Mouse (Mus musculus) forebrain, embryonic 12.5 days (tissue): ENCODE measurements around the gene Tll1. TPM values are rescaled to one million over a fixed set of nuclear protein-coding genes. Genes with fewer than 3 reads are reported as not detected.

Source experiments
- ATAC-seq: fragments of 200-750 bp; cut with Nextera tagmentation; 2 replicates; pipeline ENCODE4 v1.8.0; 2017; ENCODE audit warnings: moderate TSS enrichment; ENCODE audit not compliant: low FRiP score
- H3K27ac ChIP-seq: fragments of 300-500 bp; sonication (generic); 2 replicates; pipeline ENCODE4 v1.5.1; 2016; ENCODE audit warnings: mild to moderate bottlenecking
- H3K27me3 ChIP-seq: fragments of 300-500 bp; sonication (generic); 2 replicates; pipeline ENCODE4 v1.6.1; 2016; ENCODE audit warnings: mild to moderate bottlenecking
- H3K36me3 ChIP-seq: fragments of 300-500 bp; sonication (generic); replicated peaks from 2 replicates; pipeline ENCODE4 v1.6.1; 2016; ENCODE audit warnings: mild to moderate bottlenecking
- H3K4me1 ChIP-seq: fragments of 300-500 bp; sonication (generic); 2 replicates; pipeline ENCODE4 v1.6.1; 2016
- H3K4me2 ChIP-seq: fragments of 300-500 bp; sonication (generic); 2 replicates; pipeline ENCODE4 v1.6.1; 2016; ENCODE audit warnings: mild to moderate bottlenecking, moderate library complexity
- H3K4me3 ChIP-seq: fragments of 300-500 bp; sonication (generic); replicated peaks from 2 replicates; pipeline ENCODE4 v1.5.1; 2016; ENCODE audit warnings: mild to moderate bottlenecking
- H3K9ac ChIP-seq: fragments of 300-500 bp; sonication (generic); 2 replicates; pipeline ENCODE4 v1.6.1; 2016; ENCODE audit warnings: mild to moderate bottlenecking
- H3K9me3 ChIP-seq: fragments of 300-500 bp; sonication (generic); 2 replicates; pipeline ENCODE4 v1.6.1; 2016
- WGBS: fragments of 180-500 bp; shearing (Covaris S2); methylation state at CpG from one replicate; pipeline ENCODE4 v1.1.7; 2016; 5-methylcytosine and 5-hydroxymethylcytosine counted together
- polyA plus RNA-seq: library from polyadenylated mRNA; unstranded; fragments of >200 nt; fragmentation: Nextera tagmentation; extraction: Ambion mirVana; gene quantifications from 2 replicates; pipeline ENCODE4 v1.2.1, GENCODE M21; 2016

The Tll1 gene
- polyA plus RNA-seq, 1 experiment from 2014 or later: 1.4 TPM

GRCm38 (mm10) chr8:64193421-64193820, 12.7 kb downstream of the Tll1 start:
- Histone ChIP-seq H3K36me3 (no peaks in the 10 kb centered on the region), H3K27me3 (no peaks in the 10 kb centered on the region), H3K4me3 (no peak overlapping the region), H3K4me1 (peaks cover 2% of the 10 kb centered on the region; the same call in 1 of the 2 replicates), H3K9ac (no peak overlapping the region), H3K27ac (no peak overlapping the region), H3K4me2 (no peak overlapping the region), H3K9me3 (no peaks in the 10 kb centered on the region)
- ATAC-seq: no peak
- WGBS: 39% methylated on average over 2 of the region's 2 CpGs

GRCm38 (mm10) chr8:64187881-64188280, 18.2 kb downstream of the Tll1 start:
- no peak for ATAC-seq
- 24% methylated on average over 2 of the region's 2 CpGs for WGBS
- Histone ChIP-seq H3K9ac (no peak overlapping the region), H3K36me3 (no peaks in the 10 kb centered on the region), H3K27ac (no peak overlapping the region), H3K4me3 (no peak overlapping the region), H3K27me3 (no peaks in the 10 kb centered on the region), H3K9me3 (no peaks in the 10 kb centered on the region), H3K4me1 (no peaks in the 10 kb centered on the region), H3K4me2 (no peak overlapping the region)

DNA sequence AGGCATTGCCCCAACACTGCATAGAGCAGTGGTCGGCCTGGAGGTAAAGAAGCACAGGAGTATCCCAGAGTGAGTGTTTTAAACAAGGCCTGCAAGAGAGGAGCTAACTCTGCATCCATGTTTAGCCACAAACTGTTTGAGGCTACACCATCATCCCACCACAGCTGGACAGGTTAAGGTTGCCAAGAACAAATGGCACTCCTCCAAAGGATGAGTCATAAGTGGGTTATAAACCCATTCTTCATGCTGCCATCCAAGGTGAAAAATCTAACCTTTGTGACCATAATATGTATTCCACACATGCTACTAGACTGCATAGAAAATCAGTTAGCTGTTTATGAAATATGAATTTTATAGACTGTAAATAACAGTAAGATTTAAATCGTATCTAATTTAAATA, 29.1 kb downstream of the Tll1 start:
- H3K4me1 ChIP-seq: no peaks in the 10 kb centered on the region
- no peaks in the 10 kb centered on the region for H3K36me3 ChIP-seq
- H3K9ac ChIP-seq: no peak overlapping the region
- H3K9me3 ChIP-seq: no peaks in the 10 kb centered on the region
- H3K27me3 ChIP-seq: no peaks in the 10 kb centered on the region
- H3K4me3 ChIP-seq: no peak overlapping the region
- H3K27ac ChIP-seq: no peak overlapping the region
- ATAC-seq: no peak
- WGBS: 88% methylated on average over 2 of the region's 2 CpGs
- no peak overlapping the region for H3K4me2 ChIP-seq

- Histone ChIP-seq H3K27ac (no peak overlapping the region), H3K9me3 (no peaks in the 10 kb centered on the region), H3K36me3 (no peaks in the 10 kb centered on the region), H3K27me3 (no peaks in the 10 kb centered on the region), H3K4me2 (no peak overlapping the region), H3K4me1 (no peaks in the 10 kb centered on the region), H3K4me3 (no peak overlapping the region), H3K9ac (no peak overlapping the region)
- no peak for ATAC-seq
- WGBS: 70% methylated on average over 3 of the region's 3 CpGs
Measured at GRCm38 (mm10) chr8:64174916-64175315, 31.2 kb downstream of the Tll1 start.

- no peak for ATAC-seq
- Histone ChIP-seq H3K9ac (no peak overlapping the region), H3K27me3 (no peaks in the 10 kb centered on the region), H3K27ac (no peak overlapping the region), H3K4me3 (no peak overlapping the region), H3K4me1 (no peaks in the 10 kb centered on the region), H3K36me3 (no peaks in the 10 kb centered on the region), H3K4me2 (no peak overlapping the region), H3K9me3 (no peaks in the 10 kb centered on the region)
- WGBS: 86% methylated on average over 2 of the region's 2 CpGs
Measured at GRCm38 (mm10) chr8:64173759-64174158, 32.3 kb downstream of the Tll1 start.

GRCm38 (mm10) chr8:64152899-64153891, 52.9 kb downstream of the Tll1 start:
- no peaks in the 10 kb centered on the region for H3K36me3 ChIP-seq
- no peak overlapping the region for H3K4me3 ChIP-seq
- H3K9me3 ChIP-seq: no peaks in the 10 kb centered on the region
- H3K9ac ChIP-seq: no peak overlapping the region
- ATAC-seq: peak; percentile 85
- H3K27me3 ChIP-seq: no peaks in the 10 kb centered on the region
- H3K4me2 ChIP-seq: no peak overlapping the region
- H3K27ac ChIP-seq: peak overlapping the region; percentile 21
- H3K4me1 ChIP-seq: peaks cover 6% of the 10 kb centered on the region
- WGBS: 39% methylated on average over 9 of the region's 9 CpGs

DNA sequence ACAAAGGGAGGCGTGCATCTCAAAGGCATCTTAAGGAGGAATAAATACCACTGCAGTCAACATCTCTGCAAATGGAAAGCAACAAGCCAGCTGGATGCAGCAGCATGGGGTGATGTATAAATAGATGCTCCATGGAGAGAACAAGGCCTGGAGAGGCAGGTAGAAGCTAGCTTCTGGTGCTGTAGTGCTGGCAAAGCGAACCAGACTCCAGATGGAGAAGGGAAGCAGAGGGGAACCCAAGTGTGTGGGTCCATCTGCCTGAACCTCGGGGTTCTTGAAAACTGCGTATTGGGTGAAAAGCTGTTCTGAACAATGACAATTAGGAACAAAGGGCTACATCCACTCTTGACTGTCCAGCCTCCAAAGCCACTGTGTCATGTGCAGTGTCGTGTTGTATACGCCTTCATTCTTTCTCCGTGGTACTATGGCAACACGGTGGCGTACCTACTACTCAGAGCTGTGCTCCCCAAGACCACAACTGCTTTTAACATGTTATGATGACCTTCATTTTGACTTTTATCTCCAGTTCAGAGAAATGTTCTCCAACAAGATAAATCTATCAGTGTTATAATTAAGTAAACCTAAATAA, 53.8 kb downstream of the Tll1 start:
- 64% methylated on average over 9 of the region's 9 CpGs for WGBS
- H3K4me1 ChIP-seq: peaks cover 6% of the 10 kb centered on the region
- no peak overlapping the region for H3K4me3 ChIP-seq
- no peaks in the 10 kb centered on the region for H3K36me3 ChIP-seq
- H3K27ac ChIP-seq: no peak overlapping the region
- no peak overlapping the region for H3K4me2 ChIP-seq
- ATAC-seq: no peak
- no peaks in the 10 kb centered on the region for H3K27me3 ChIP-seq
- no peaks in the 10 kb centered on the region for H3K9me3 ChIP-seq
- no peak overlapping the region for H3K9ac ChIP-seq

- ATAC-seq: no peak
Measured at GRCm38 (mm10) chr8:64136593-64136992, 69.5 kb downstream of the Tll1 start.

GRCm38 (mm10) chr8:64107190-64107589, 98.9 kb downstream of the Tll1 start:
- WGBS: 85% methylated on average over 2 of the region's 2 CpGs
- Histone ChIP-seq H3K4me1 (no peaks in the 10 kb centered on the region), H3K4me3 (no peak overlapping the region), H3K27me3 (no peaks in the 10 kb centered on the region), H3K9ac (no peak overlapping the region), H3K9me3 (no peaks in the 10 kb centered on the region), H3K36me3 (no peaks in the 10 kb centered on the region), H3K4me2 (no peak overlapping the region), H3K27ac (no peak overlapping the region)
- no peak for ATAC-seq

More at GRCm38 (mm10) chr8:64136593-64136992, 69.5 kb downstream of the Tll1 start:
- H3K9ac ChIP-seq: no peak overlapping the region
- H3K4me2 ChIP-seq: no peak overlapping the region
- H3K27me3 ChIP-seq: no peaks in the 10 kb centered on the region
- H3K27ac ChIP-seq: no peak overlapping the region
- no peaks in the 10 kb centered on the region for H3K9me3 ChIP-seq
- H3K4me1 ChIP-seq: no peaks in the 10 kb centered on the region
- no peaks in the 10 kb centered on the region for H3K36me3 ChIP-seq
- WGBS: 74% methylated on average over 1 of the region's 1 CpGs
- no peak overlapping the region for H3K4me3 ChIP-seq

DNA sequence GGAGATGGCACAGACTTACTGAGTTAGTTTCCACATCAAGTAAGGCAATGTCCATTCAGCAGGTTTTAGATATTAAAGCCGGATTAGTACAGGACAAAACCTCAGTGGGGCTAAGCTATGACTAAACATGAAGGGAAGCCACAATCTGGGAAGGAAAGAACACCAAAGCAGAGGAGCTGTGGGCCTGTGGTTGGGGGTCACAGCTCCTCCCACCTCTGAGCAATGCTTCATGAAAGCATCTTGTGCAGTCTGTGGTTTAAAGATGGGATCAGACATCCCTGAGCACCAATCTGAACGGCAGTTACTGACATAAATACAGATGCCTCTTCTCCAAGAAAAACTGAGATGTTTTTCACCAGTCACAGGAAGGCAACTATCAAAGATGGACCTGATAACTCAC, 132.7 kb downstream of the Tll1 start:
- no peak overlapping the region for H3K4me3 ChIP-seq
- no peaks in the 10 kb centered on the region for H3K27me3 ChIP-seq
- ATAC-seq: no peak
- no peak overlapping the region for H3K4me2 ChIP-seq
- no peak overlapping the region for H3K9ac ChIP-seq
- no peaks in the 10 kb centered on the region for H3K4me1 ChIP-seq
- H3K27ac ChIP-seq: no peak overlapping the region
- 72% methylated on average over 2 of the region's 2 CpGs for WGBS
- H3K36me3 ChIP-seq: no peaks in the 10 kb centered on the region
- no peaks in the 10 kb centered on the region for H3K9me3 ChIP-seq

GRCm38 (mm10) chr8:64059867-64060266, 146.2 kb downstream of the Tll1 start:
- WGBS: 73% methylated on average over 2 of the region's 2 CpGs
- H3K9me3 ChIP-seq: no peaks in the 10 kb centered on the region
- no peak for ATAC-seq
- no peaks in the 10 kb centered on the region for H3K36me3 ChIP-seq
- no peak overlapping the region for H3K9ac ChIP-seq
- H3K27me3 ChIP-seq: no peaks in the 10 kb centered on the region
- H3K27ac ChIP-seq: no peak overlapping the region
- no peak overlapping the region for H3K4me3 ChIP-seq
- H3K4me2 ChIP-seq: no peak overlapping the region
- no peaks in the 10 kb centered on the region for H3K4me1 ChIP-seq

GRCm38 (mm10) chr8:64057571-64057970, 148.5 kb downstream of the Tll1 start:
- Histone ChIP-seq H3K4me2 (no peak overlapping the region), H3K4me1 (no peaks in the 10 kb centered on the region), H3K27ac (no peak overlapping the region), H3K27me3 (no peaks in the 10 kb centered on the region), H3K9me3 (no peaks in the 10 kb centered on the region), H3K4me3 (no peak overlapping the region), H3K36me3 (no peaks in the 10 kb centered on the region), H3K9ac (no peak overlapping the region)
- ATAC-seq: no peak
- 95% methylated on average over 4 of the region's 4 CpGs for WGBS
